Mouse (Mus musculus): ENCODE results near the gene Fam120c.

DNA sequence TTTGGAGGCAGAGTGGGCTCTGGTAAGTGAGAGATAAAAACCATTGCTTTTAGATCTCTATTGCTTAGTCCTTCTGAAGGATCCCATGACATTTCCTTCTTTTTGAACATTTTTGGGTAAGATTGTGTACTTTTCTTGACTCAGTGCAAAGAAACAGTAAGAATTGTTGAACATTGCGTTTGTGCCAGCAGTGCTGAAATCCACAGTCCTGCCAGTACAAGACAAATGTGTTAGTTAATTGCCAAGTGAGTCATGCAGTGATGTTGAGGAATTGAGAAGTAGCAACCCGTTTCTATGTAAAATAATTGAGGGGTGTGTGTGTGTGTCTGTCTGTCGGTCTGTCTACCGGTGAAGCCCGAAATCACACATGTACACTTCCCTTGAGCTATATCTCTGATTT lies 5.3 kb downstream of the Fam120c start:
- TF ChIP-seq CTCF (IDR thresholded peaks at IDR 0.05; ENCODE audit: low read depth) (no peak), EP300 (optimal IDR thresholded peaks at IDR 0.05) (no peak)
